Mouse (Mus musculus) retina, adult 2 months (tissue): Measurements from ENCODE around the gene Spats1.
"Not testable (repeated sequence)": the region's sequence is repeated elsewhere in the genome, so short reads cannot be mapped to it uniquely, and the experiment has no call there.

Experiments
- DNase-seq: peaks from one replicate; pipeline ENCODE4 v3.0.0-alpha.2; 2012; ENCODE audit warnings: low read depth, low spot score

Spats1 gene

DNA sequence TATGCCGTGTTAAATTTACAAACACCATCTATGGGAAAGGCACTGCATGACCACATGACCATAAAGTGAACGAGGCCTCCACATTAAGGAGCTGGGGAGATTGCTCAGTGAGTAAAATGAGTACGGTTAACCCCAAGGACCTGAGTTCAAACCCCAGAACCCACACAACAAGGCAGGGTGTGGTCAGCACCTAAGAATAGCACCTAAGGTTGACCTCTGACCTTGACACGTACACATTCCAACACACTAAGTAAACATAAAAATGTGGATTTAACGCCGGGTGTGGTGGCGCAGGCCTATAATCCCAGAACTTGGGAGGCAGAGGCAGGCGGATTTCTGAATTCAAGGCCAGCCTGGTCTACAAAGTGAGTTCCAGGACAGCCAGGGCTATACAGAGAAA lies 25.6 kb downstream of the Spats1 start:
- no peak for DNase-seq

DNA sequence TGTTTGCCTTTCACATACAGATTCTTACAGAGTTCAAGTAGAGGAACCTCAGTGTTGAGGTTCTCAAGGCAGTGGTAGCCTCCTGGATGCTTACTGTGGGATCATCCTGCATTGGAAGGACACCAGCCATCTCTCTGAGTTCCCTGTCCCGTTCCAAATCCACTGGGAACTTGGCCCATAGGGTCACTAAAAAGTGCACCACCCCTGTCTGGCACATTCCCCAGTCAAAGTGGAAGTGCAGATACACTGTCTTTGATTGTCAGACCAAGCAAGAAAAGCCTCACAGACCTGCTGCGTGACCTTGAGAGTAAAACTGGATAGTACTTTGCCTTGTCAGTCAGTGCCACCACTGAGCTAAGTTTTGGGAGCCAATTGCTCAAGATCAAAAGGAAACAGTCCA lies 28.2 kb downstream of the Spats1 start:
- DNase-seq = no peak

DNA sequence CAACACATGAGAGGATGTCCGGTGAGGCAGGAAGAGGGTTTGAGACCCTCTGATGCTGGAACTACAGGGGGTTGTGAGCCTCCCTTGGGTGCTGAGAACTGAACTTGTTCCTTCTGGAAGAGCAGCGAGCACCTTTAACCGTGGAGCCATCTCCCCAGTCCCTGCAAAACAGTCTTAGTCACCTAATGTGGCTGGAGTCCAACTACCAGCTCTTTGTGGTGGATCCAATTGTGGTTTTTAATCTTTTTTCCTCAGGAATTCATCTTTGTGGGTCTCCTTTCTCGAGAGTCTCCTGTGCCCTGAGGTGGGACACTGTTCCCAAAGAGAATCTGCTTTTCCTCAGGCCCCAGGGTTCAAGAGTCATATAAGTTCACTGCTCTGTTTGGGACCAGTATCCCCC lies 29.3 kb downstream of the Spats1 start:
- DNase-seq = no peak

DNA sequence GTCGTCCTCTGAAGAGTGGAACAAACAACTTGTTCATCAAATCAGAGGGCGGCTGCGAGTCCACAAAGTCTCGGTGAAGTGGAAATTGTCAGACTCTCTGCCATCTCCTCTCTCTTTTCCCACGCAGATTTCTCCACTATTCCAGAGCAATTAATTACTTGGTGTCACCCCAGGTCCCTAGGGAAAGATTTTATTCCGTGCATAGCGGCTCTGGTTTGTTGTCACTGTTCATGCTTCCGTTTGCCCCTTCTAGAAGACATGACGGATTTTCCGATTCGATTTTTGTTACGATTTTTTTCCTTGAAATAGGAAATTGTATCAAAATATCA lies 41.0 kb downstream of the Spats1 start:
- no peak for DNase-seq

DNA sequence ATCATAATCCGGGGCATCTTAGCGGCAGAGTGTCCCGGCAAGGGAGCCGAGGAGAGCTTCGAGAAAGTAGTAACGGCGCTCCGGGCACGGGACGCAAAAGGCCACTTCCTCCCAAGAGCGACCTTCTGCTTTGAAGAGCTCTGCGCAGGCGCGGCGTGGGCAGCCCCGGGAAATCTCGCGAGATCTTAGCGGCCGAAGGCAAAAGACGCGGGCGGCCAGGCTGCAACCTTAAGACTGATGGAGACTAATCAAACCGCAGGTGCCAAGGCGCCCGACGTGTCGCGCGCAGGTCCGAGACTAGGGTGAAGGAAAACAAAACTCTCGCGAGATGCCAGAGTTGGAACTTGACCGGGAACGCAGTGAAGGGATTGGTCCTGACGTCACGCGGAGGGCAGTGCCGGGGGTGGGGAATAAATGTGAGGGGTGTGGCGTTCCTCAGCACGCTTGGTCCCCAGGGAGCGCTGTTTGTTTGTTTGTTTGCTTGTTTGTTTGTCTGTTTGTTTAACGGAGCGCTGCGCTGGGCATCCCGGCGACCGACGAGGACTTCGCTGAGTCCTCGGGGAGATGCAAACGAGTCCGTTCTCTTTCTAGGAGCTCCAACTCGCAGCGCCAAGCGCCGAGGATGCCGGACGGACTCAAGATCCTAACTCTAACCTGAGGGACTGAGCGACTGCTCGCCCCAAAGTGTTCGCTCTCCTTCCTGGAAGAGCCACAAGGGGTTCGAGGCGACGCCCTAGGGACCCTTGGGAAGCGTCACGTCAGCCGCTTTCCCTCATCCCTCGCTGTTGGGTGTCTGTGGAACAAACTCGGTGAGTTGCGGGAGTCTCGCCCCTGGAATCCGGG lies 41.6 kb downstream of the Spats1 start, which contains the start of gene Cdc5l:
Gene Cdc5l, minus strand, starts transcription at position 319 of the 843 bp plus-strand sequence.
- peak; percentile 92 for DNase-seq

DNA sequence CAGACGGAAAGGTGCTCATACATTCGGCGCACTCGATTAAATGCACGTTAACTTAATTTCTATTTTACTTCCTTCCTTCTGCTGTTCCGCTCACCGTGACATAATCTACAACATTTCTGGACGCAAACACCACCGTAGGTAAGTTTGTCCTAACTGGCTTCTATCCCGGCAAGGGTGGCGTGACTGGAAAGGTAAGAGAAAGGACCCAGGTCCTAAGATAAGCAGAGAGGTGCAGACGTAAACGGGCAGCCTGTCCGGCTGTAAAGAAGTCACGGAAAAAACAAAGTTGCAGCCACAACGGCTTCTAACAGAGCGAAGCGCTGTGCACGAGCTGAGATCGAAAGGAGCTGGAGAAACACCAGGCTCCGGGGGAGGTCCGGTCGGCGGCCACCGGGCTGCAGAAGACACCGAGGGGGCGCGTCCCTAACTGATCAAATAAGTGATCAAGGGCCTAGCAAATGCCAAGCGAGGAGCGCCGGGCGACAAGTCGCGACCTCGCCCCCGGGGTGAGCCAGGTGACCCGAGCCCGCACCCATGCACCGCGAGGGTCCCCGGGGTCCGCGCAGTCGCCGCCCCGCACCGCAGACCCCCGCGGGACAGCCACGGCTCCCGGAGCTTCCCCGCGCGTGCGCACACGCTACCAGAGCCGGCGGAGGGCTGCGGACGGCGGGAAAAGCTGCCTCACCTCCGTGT lies 42.4 kb downstream of the Spats1 start:
- no peak for DNase-seq

DNA sequence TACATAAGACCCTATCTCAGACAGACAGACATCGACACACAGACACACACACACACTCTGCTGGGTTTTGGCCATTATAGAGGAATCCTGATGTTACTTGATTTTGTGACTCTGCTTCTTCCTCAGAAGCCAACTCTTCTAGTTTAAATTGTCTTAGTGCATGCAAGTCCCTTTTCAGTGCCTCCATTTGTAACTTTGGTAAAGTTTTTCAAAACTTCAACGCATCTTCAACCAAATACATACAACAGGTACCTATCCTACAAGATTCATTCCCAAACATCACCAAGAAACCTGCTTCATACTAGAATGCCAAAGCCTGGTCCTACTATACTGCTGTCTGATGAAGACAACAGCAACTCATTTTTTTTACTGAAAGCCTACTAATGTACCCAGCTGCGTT lies 43.2 kb downstream of the Spats1 start:
- DNase-seq = no peak

DNA sequence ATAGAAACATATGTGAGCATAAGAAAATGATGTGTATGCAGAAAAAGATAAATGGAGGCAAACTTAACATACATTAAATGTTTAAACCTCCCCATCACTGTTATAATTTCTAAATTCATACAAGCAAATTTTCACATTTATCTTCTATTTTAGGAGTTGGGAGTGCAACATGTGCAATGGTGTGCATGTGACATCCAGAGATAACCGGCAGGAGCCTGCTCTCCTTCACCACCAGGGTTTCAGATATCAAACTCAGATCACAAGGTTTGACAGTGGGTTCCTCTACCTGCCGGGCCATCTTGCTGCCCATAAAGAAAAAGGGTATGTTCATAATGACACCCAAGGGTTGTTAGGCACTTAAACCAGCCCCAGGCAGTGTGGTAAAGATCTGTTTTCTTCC lies 57.8 kb downstream of the Spats1 start:
- DNase-seq = no peak

DNA sequence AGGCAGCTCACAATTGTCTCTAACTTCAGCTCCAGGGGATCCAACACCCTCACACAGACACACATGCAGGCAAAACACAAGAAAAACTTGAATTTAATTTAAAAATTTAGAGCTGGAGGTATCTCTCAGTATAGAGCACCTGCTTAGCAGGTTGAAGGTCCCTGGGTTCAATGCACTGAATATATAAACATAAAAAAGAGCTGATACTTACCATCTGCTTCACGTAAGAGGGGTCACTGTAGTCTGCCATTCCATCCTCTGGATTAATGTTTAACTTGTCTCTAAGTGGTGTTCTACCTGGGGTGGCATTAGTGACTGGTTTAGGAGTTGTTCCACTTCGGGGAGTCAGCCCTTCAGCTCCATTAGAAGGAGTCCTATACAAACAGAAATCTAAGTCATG lies 63.6 kb downstream of the Spats1 start:
- DNase-seq = not testable (repeated sequence)

DNA sequence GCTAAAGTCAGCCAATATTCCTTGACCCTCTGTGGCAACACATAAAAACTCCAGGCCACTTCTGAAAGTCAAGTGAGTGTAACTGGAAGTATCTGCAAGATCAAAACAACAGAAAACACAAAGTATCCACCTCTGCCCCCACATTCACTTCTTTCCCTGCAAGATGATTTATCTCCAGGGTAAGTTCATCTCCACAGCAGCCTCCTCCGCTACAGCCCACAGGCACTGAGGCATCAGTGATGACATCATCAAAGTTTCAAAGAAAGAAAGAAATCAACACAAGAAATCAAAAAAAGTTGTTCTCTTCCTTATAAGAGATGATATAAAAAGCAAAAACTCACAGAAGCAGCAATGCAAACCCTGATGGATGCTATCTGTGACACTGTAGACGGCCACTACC lies 66.5 kb downstream of the Spats1 start:
- no peak for DNase-seq

DNA sequence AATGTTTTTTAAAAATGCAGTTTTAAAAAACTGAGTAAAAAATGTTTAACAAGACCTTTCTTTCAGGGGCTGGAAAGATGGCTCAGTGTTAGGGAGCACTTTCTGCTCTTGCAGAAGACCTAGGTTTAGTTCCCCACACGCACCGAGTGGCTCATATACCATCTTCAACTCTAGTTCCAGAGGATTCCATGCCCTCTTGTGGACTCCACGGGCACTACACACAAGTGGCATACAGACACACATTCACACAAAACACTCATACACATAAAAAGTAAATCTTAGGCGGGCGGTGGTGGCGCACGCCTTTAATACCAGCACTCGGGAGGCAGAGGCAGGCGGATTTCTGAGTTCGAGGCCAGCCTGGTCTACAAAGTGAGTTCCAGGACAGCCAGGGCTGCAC lies 68.9 kb downstream of the Spats1 start:
- no peak for DNase-seq

DNA sequence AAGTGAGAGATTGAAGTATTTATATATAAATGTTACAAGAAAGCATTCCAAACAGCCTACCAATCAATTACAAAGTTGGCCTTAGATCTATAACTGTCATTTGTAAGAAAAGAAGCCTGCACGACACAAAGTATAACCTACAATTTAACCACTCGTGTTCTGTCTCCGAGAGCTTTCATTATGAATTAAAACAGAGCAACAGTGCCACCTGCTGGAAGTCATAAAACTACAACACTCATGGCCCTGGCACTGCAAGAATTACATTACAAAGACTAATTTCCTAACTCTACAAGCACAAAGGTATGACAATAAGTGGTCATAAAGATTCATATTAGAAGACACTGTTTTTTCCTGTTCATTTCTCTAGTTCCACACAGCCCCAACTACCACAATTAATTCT lies 72.0 kb downstream of the Spats1 start:
- peak; percentile 23 for DNase-seq

DNA sequence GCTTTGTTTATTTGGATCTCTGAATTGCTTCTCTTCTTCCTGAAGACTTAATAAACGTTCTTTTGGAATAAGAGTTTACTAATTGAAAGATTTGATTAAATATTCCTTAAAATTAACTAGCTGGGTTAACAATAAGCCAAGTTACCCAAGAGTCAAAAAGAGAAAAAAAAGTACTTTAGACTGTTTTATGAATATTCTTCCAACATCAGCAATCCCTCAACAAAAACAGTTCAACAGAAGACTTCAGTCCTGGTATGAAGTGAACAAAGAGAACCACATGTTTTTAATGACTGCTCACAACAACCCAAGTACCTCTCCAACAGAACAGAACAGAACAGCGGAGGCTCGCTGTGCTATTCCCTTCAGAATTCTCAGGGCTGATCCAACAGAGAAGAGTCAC lies 72.6 kb downstream of the Spats1 start:
- DNase-seq = no peak

DNA sequence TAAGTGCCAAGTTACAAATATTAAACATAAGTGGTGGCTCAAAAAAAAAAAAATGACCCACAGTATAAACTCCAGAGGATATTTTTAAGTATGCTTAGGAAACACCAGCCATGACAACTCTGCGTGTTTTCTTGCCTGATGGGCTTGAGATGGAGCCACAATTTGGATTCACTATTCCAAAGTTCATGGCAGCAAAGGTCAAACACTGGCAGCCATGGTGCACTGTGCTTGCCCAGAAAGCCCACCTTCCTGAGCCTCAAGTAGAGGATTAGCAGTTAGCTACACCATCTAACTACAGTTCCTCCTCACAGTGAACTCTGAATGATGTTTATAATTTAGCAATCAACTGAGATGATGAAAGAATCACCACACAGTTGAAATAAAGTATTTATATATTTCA lies 73.1 kb downstream of the Spats1 start:
- DNase-seq = no peak

DNA sequence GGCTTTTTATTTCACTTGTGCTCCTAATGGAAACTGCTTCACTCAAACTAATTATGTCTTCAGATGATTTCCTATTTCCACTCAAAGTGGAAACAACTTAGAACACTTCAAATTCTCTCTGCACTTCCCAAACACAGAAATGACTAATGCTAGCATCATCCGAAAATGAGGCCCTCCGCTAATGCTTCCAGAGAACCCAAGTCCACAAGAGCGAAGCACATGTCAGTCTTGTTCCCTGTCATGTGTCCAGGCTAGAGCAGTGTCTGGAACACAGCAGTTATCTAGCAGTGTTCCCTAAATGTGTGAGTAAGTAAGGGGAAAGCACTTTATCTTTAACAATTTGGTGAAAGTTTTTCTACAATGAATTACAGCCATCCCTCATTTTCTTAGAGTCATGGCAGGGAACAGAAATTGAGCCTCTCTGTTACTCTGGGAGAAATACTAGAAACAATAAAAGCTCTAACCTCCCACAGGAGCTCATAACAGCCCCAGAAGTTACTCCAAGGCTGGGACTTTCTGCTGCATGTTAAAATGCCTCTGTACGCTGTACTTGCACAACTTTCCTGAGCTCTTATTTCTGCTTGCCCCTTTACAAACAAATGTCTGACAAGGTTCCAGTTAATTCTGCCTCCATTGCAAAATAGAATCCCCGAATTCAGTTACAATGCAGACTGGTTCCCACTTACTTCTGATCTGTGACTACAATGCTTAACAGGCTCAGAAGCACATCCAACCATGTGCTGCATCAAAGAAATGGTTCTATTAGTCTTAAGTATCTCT lies 73.9 kb downstream of the Spats1 start:
- no peak for DNase-seq

DNA sequence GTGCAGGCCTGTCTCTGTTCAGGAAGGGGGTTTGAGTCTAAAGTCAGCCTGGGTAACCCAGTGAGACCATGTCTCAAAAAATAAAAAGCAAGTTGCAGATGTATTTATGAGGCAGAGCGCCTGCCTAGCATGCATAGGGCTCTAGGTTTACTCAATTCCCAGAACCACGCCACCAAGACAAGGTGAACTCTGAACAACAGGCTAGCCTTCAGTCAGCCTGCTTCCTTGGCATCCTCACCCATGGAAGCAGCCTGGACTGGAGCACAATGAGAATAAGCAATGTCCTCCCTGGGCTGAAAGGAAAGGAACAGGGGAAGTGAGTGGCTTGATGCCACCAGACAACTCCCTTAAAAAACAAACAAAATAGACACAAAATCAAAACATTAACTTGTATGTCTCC lies 77.2 kb downstream of the Spats1 start:
- DNase-seq = no peak

DNA sequence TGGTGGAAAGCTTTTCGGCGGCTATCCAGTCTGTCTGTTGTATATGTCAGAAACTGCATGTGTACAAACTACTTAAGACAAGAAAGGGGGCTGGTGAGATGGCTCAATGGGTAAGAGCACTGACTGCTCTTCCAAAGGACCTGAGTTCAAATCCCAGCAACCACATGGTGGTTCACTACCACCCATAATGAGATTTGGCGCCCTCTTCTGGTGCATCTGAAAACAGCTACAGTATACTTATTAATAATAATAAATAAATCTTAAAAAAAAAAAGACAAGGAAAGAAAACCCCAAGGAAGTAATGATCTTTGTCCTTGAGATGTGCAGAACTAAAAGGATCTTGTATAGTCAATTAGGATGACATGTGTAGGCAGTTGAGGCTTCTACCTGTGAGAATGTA lies 77.7 kb downstream of the Spats1 start:
- DNase-seq = no peak

DNA sequence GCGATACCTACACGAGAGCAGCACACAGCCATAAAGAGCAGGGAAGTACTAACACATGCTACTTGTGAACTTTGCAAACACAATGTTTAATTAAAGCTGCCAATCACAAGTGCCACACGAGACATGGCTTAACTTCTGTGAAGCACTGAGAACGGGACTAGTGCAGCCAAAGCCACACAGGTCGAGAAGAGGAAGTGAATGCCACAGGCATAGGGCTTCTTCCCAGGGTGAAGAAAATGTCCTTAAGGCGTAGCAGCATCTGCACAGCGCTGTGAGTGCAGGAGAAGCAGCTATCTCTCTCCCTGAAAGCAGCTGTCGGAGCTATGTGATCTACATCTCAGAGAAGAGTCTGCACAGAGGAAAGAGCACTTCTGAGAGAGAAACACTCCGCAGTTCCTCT lies 80.6 kb downstream of the Spats1 start:
- no peak for DNase-seq

DNA sequence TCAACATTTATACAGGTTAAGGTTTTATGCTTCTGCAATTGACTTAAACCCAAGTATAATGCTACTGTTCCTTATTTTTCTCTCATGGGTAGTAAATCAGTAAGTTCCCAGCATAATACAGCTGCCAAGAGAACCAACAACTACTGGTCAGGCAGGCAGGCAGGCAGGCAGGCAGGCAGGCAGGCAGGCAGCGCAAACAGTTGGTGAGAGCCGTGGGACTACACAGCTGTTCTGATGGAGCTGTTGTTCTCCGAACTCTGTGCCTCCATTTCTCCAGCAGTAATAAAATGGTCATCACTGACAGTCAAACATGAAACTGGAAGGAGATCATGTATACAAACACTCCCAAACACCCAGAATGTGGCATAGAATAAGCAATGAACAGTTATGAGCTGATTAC lies 81.5 kb downstream of the Spats1 start:
- no peak for DNase-seq
